Mouse (Mus musculus): Measurements from ENCODE around the gene Hfe2.

DNA sequence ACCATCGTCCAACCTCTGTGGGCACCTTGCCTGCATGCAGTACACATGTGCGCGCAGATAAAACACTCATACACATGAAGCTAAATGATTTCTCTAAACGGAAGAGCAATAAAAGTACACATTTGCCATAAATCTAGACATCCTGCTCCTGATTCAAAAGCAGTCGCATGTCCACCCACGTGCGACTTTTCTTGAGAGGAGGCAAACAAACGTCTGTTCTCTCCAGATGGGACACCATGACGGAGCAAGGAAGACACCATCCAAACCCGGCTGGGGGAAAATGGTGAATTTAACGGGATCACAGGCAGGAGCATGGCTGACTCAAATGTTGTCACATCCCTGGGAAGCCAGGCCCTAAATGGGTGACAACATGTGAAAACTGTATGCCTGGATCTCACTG lies 18.4 kb downstream of the Hfe2 start:
- TF ChIP-seq CTCF (IDR thresholded peaks at IDR 0.05; ENCODE audit: borderline replicate concordance, insufficient read depth, low read length) (no peak), POLR2A (IDR thresholded peaks at IDR 0.05; ENCODE audit: low read depth, low read length) (no peak)

Measured in embryonic fibroblast, embryonic 13.5 days (primary cell).